Comparison of ENCODE assay signal across 9 mouse cellular contexts in the genomic region with DNA sequence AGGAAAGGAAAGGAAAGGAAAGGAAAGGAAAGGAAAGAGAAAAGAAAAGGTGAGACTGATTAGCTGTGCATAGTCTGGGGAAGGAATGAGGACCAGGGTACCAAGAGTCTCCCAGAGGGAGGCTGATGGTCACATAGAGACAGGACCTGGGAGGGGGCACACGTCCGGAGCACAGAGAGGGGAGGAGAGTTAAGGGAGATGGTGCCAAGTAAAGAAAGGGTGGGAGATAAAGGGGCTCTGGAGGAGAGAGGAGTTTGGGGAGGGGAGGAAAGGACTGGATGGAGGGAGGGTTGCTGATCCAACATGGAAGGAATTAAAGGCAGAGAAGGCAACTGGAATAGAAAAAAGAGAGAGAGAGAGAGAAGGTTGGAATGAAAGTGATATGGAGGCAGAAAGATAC. TPM values are rescaled to one million over a fixed set of nuclear protein-coding genes. Genes with fewer than 3 reads are reported as not detected.
DNase-seq lines count a peak whose midpoint lies in the region; ATAC-seq lines count a peak whose summit lies in the region.
"Had no signal": no experiment of that assay in that cellular context is flagged by ENCODE, and none has a peak within 500 bp of the region (broad histone marks: within the 10 kb centered on the region; RNA-seq: fewer than 3 reads in every experiment).

No protein-coding gene starts in this region.

- H3K9ac ChIP-seq in lung, embryonic 15.5 days, result no peak overlapping the region
- peak overlapping the region; percentile 38 for H3K9ac ChIP-seq in forebrain, embryonic 16.5 days (replicated peaks; ENCODE audit: low read depth, low read length)
- 0 out of 2 replicates have a peak overlapping the region, but pooled peaks have one; percentile 78 for H3K9ac ChIP-seq in limb, embryonic 12.5 days (replicated peaks)
- H3K9ac ChIP-seq in stomach, embryonic 15.5 days, result no peak overlapping the region
- H3K9ac ChIP-seq: liver, embryonic 15.5 days had no signal

- H3K4me1 ChIP-seq in lung, embryonic 15.5 days, result peaks cover 63% of the 10 kb centered on the region
- H3K4me1 ChIP-seq in forebrain, embryonic 16.5 days (replicated peaks; ENCODE audit: control insufficient read depth, insufficient read depth, low read length), result peaks cover 57% of the 10 kb centered on the region
- peaks cover 58% of the 10 kb centered on the region for H3K4me1 ChIP-seq in limb, embryonic 12.5 days (replicated peaks)
- H3K4me1 ChIP-seq in stomach, embryonic 15.5 days, result peaks cover 54% of the 10 kb centered on the region

- H3K4me2 ChIP-seq in lung, embryonic 15.5 days, result peak overlapping the region; percentile 88
- peak overlapping the region; percentile 90 for H3K4me2 ChIP-seq in forebrain, embryonic 16.5 days (ENCODE audit: low read length)
- H3K4me2 ChIP-seq in limb, embryonic 12.5 days, result peak overlapping the region; percentile 93
- peak overlapping the region; percentile 81 for H3K4me2 ChIP-seq in stomach, embryonic 15.5 days
- H3K4me2 ChIP-seq: liver, embryonic 15.5 days had no signal

- no peaks in the 10 kb centered on the region for H3K9me3 ChIP-seq in lung, embryonic 15.5 days
- H3K9me3 ChIP-seq in forebrain, embryonic 16.5 days (ENCODE audit: control insufficient read depth, low read length), result no peaks in the 10 kb centered on the region
- no peaks in the 10 kb centered on the region for H3K9me3 ChIP-seq in limb, embryonic 12.5 days
- H3K9me3 ChIP-seq in stomach, embryonic 15.5 days, result no peaks in the 10 kb centered on the region
- H3K9me3 ChIP-seq: liver, embryonic 15.5 days had no signal

- H3K36me3 ChIP-seq in lung, embryonic 15.5 days, result no peaks in the 10 kb centered on the region
- H3K36me3 ChIP-seq in forebrain, embryonic 16.5 days (ENCODE audit: control insufficient read depth, insufficient read depth), result no peaks in the 10 kb centered on the region
- H3K36me3 ChIP-seq in limb, embryonic 12.5 days, result no peaks in the 10 kb centered on the region
- H3K36me3 ChIP-seq in stomach, embryonic 15.5 days, result no peaks in the 10 kb centered on the region
- H3K36me3 ChIP-seq: liver, embryonic 15.5 days had no signal

- ATAC-seq in lung, embryonic 15.5 days (ENCODE audit: borderline replicate concordance, extremely low read depth, low FRiP score, low TSS enrichment), result no peak
- ATAC-seq in forebrain, embryonic 16.5 days, result no peak
- no peak for ATAC-seq in limb, embryonic 12.5 days (ENCODE audit: insufficient number of reproducible peaks, insufficient read depth, low FRiP score, low TSS enrichment, low read depth)
- ATAC-seq in stomach, embryonic 15.5 days (ENCODE audit: insufficient read depth, low FRiP score, low read depth), result no peak

- peak overlapping the region; percentile 98 for H3K27ac ChIP-seq in lung, embryonic 15.5 days
- H3K27ac ChIP-seq in forebrain, embryonic 16.5 days (ENCODE audit: low read length), result peak overlapping the region; percentile 100
- H3K27ac ChIP-seq in limb, embryonic 12.5 days, result peak overlapping the region; percentile 89
- peak overlapping the region; percentile 99 for H3K27ac ChIP-seq in stomach, embryonic 15.5 days
- H3K27ac ChIP-seq: liver, embryonic 15.5 days had no signal

- DNase-seq in lung, postnatal 14 days, result no peak
- DNase-seq in adrenal gland, adult 8-10 months, result no peak
- DNase-seq in left cerebral cortex, adult 9 months (ENCODE audit: low spot score in 2 of 2), result no peak

- WGBS in lung, embryonic 15.5 days, result 19% methylated on average over 2 of the region's 2 CpGs
- WGBS in forebrain, embryonic 16.5 days, result 4% methylated on average over 2 of the region's 2 CpGs
- WGBS in limb, embryonic 12.5 days, result 18% methylated on average over 2 of the region's 2 CpGs
- WGBS in stomach, embryonic 15.5 days, result 11% methylated on average over 2 of the region's 2 CpGs

- H3K4me3 ChIP-seq in lung, embryonic 15.5 days, result no peak overlapping the region
- H3K4me3 ChIP-seq in forebrain, embryonic 16.5 days (replicated peaks; ENCODE audit: low read length), result peak overlapping the region; percentile 80
- peak overlapping the region; percentile 71 for H3K4me3 ChIP-seq in limb, embryonic 12.5 days (replicated peaks)
- peak overlapping the region; percentile 26 for H3K4me3 ChIP-seq in stomach, embryonic 15.5 days (replicated peaks)
- H3K4me3 ChIP-seq: erythroblast, embryonic 14.5 days; liver, embryonic 15.5 days had no signal

- no peaks in the 10 kb centered on the region for H3K27me3 ChIP-seq in lung, embryonic 15.5 days
- H3K27me3 ChIP-seq in forebrain, embryonic 16.5 days (replicated peaks; ENCODE audit: control insufficient read depth, insufficient read depth, low read length), result no peaks in the 10 kb centered on the region
- peaks cover 43% of the 10 kb centered on the region for H3K27me3 ChIP-seq in limb, embryonic 12.5 days
- H3K27me3 ChIP-seq in stomach, embryonic 15.5 days (replicated peaks), result no peaks in the 10 kb centered on the region

RNA-seq across cellular contexts. Expression of a gene that starts 1.4 kb away (rescaled TPM):
- polyA plus RNA-seq in lung, embryonic 15.5 days (2015; fragmentation: Nextera tagmentation; extraction: Ambion mirVana), result 46.8 and 51.9 TPM in 2 replicates
- polyA plus RNA-seq in forebrain, embryonic 16.5 days (2015; fragmentation: Nextera tagmentation; extraction: Ambion mirVana), result 113 and 116 TPM in 2 replicates
- polyA plus RNA-seq in limb, embryonic 12.5 days (2016; fragmentation: Nextera tagmentation; extraction: Ambion mirVana), result 38.4 and 40.6 TPM in 2 replicates
- 74.0 and 78.4 TPM in 2 replicates for polyA plus RNA-seq in stomach, embryonic 15.5 days (2015; fragmentation: Nextera tagmentation; extraction: Ambion mirVana)
- 10 to 100 TPM; 40.1 to 81.5 (median 56.4) TPM for total RNA-seq in adrenal gland, adult 8-10 months (2022)
- polyA plus RNA-seq: erythroblast, embryonic 14.5 days had no signal

RNA-seq across cellular contexts. Expression of a gene that starts 29.5 kb away (rescaled TPM):
- polyA plus RNA-seq in lung, embryonic 15.5 days (2015; fragmentation: Nextera tagmentation; extraction: Ambion mirVana), result 48.8 and 49.9 TPM in 2 replicates
- polyA plus RNA-seq in forebrain, embryonic 16.5 days (2015; fragmentation: Nextera tagmentation; extraction: Ambion mirVana), result 34.6 and 35.3 TPM in 2 replicates
- polyA plus RNA-seq in limb, embryonic 12.5 days (2016; fragmentation: Nextera tagmentation; extraction: Ambion mirVana), result 53.6 and 58.2 TPM in 2 replicates
- polyA plus RNA-seq in stomach, embryonic 15.5 days (2015; fragmentation: Nextera tagmentation; extraction: Ambion mirVana), result 36.3 and 39.9 TPM in 2 replicates
- total RNA-seq in adrenal gland, adult 8-10 months (2022), result 10 to 100 TPM; 23.5 to 30.6 (median 24.6) TPM

RNA-seq across cellular contexts. Expression of a gene that starts 35.7 kb away (rescaled TPM):
- polyA plus RNA-seq in lung, embryonic 15.5 days (2015; fragmentation: Nextera tagmentation; extraction: Ambion mirVana), result 20.7 and 22.4 TPM in 2 replicates
- 19.0 and 19.8 TPM in 2 replicates for polyA plus RNA-seq in forebrain, embryonic 16.5 days (2015; fragmentation: Nextera tagmentation; extraction: Ambion mirVana)
- polyA plus RNA-seq in limb, embryonic 12.5 days (2016; fragmentation: Nextera tagmentation; extraction: Ambion mirVana), result 20.0 and 23.4 TPM in 2 replicates
- polyA plus RNA-seq in stomach, embryonic 15.5 days (2015; fragmentation: Nextera tagmentation; extraction: Ambion mirVana), result 18.6 and 21.5 TPM in 2 replicates
- total RNA-seq in adrenal gland, adult 8-10 months (2022), result 10 to 100 TPM; 30.9 to 60.3 (median 45.3) TPM

RNA-seq across cellular contexts. Expression of a gene that starts 59.6 kb away (rescaled TPM):
- polyA plus RNA-seq in lung, embryonic 15.5 days (2015; fragmentation: Nextera tagmentation; extraction: Ambion mirVana), result 1.2 and 1.3 TPM in 2 replicates
- 0.08 TPM in 1 of 2 replicates, not detected in the other for polyA plus RNA-seq in forebrain, embryonic 16.5 days (2015; fragmentation: Nextera tagmentation; extraction: Ambion mirVana)
- polyA plus RNA-seq in limb, embryonic 12.5 days (2016; fragmentation: Nextera tagmentation; extraction: Ambion mirVana), result 0.08 and 0.10 TPM in 2 replicates
- polyA plus RNA-seq in stomach, embryonic 15.5 days (2015; fragmentation: Nextera tagmentation; extraction: Ambion mirVana), result 19.5 and 29.5 TPM in 2 replicates
- total RNA-seq in adrenal gland, adult 8-10 months (2022), result not detected
- polyA plus RNA-seq: erythroblast, embryonic 14.5 days had no signal

Comparison
In these comparisons a context has a peak if more than half of its experiments do, and no peak if none do; other contexts are left out.
1. H3K9ac ChIP-seq: peak in forebrain, embryonic 16.5 days (single experiment) and limb, embryonic 12.5 days (single experiment); none in lung, embryonic 15.5 days (single experiment) and stomach, embryonic 15.5 days (single experiment).
2. Peak in every context shown above with its lines, with median percentiles within 50 percentile points of each other: H3K27ac ChIP-seq and H3K4me2 ChIP-seq.